33 mouse cellular contexts compared by ENCODE assay signal in genomic region chr3:97239793-97240192, GRCm38 (mm10).
"Had no signal": no experiment of that assay in that cellular context is flagged by ENCODE, and none has a peak within 500 bp of the region (broad histone marks: within the 10 kb centered on the region; RNA-seq: fewer than 3 reads in every experiment).

No protein-coding gene starts in this region.

- DNase-seq: heart, postnatal 10 days; heart, postnatal 14 days; heart, postnatal 36 days; heart, postnatal 4 days; kidney, adult 11 months; kidney, adult 18-20 months; kidney, adult 2 months; kidney, adult 8-10 months; kidney, adult 9 months; kidney, postnatal 10 days; kidney, postnatal 14 days; kidney, postnatal 36 days; kidney, postnatal 4 days; layer of hippocampus, adult 9-11 months; layer of hippocampus, postnatal 36 days had no signal

- H3K9me3 ChIP-seq: heart, embryonic 12.5 days; heart, embryonic 13.5 days; heart, embryonic 15.5 days; hindbrain, embryonic 10.5 days; hindbrain, embryonic 12.5 days; hindbrain, embryonic 13.5 days; hindbrain, embryonic 15.5 days; intestine, embryonic 15.5 days; kidney, embryonic 15.5 days had no signal

- ATAC-seq: hindbrain, embryonic 16.5 days; hindbrain, postnatal 0 days; inflammation-experienced regulatory T-cells, adult 6 months; intestine, embryonic 15.5 days; intestine, embryonic 16.5 days; intestine, postnatal 0 days had no signal

- H3K4me3 ChIP-seq: heart, embryonic 12.5 days; heart, embryonic 13.5 days; heart, embryonic 15.5 days; hindbrain, embryonic 10.5 days; hindbrain, embryonic 12.5 days; hindbrain, embryonic 13.5 days; hindbrain, embryonic 15.5 days; intestine, embryonic 15.5 days; kidney, embryonic 15.5 days; layer of hippocampus, adult 2 months; left cerebral cortex, adult 2 months had no signal

- H3K27me3 ChIP-seq: heart, embryonic 12.5 days; heart, embryonic 13.5 days; heart, embryonic 15.5 days; hindbrain, embryonic 12.5 days; hindbrain, embryonic 13.5 days; hindbrain, embryonic 15.5 days; intestine, embryonic 15.5 days; kidney, embryonic 15.5 days had no signal

- H3K9ac ChIP-seq: heart, embryonic 12.5 days; heart, embryonic 13.5 days; heart, embryonic 15.5 days; hindbrain, embryonic 12.5 days; hindbrain, embryonic 13.5 days; hindbrain, embryonic 14.5 days; hindbrain, embryonic 15.5 days; intestine, embryonic 15.5 days; kidney, embryonic 15.5 days had no signal

- H3K36me3 ChIP-seq: heart, embryonic 12.5 days; heart, embryonic 13.5 days; heart, embryonic 15.5 days; hindbrain, embryonic 12.5 days; hindbrain, embryonic 13.5 days; hindbrain, embryonic 15.5 days; intestine, embryonic 15.5 days; kidney, embryonic 15.5 days had no signal

- H3K27ac ChIP-seq: heart, embryonic 13.5 days; heart, embryonic 15.5 days; hindbrain, embryonic 10.5 days; hindbrain, embryonic 12.5 days; hindbrain, embryonic 13.5 days; hindbrain, embryonic 14.5 days; hindbrain, embryonic 15.5 days; hindbrain, postnatal 0 days; intestine, embryonic 15.5 days; kidney, embryonic 15.5 days; kidney, postnatal 0 days; layer of hippocampus, adult 2 months; left cerebral cortex, adult 2 months had no signal

- H3K4me2 ChIP-seq: heart, embryonic 12.5 days; heart, embryonic 13.5 days; heart, embryonic 15.5 days; hindbrain, embryonic 12.5 days; hindbrain, embryonic 13.5 days; hindbrain, embryonic 14.5 days; hindbrain, embryonic 15.5 days; intestine, embryonic 15.5 days; kidney, embryonic 15.5 days had no signal

- H3K4me1 ChIP-seq: intestine, embryonic 15.5 days had no signal
